Mouse (Mus musculus) neural tube, embryonic 14.5 days (tissue): ENCODE measurements around the gene Cnih3. TPM values are rescaled to one million over a fixed set of nuclear protein-coding genes. Genes with fewer than 3 reads are reported as not detected.

ENCODE experiments used
- ATAC-seq: fragments of 200-750 bp; cut with Nextera tagmentation; 2 replicates; pipeline ENCODE4 v1.8.0; 2017; ENCODE audit warnings: low read depth, mild to moderate bottlenecking, moderate TSS enrichment, moderate library complexity
- H3K27ac ChIP-seq: fragments of 300-500 bp; sonication (generic); 2 replicates; pipeline ENCODE4 v1.5.1; 2014; ENCODE audit warnings: low read depth, mild to moderate bottlenecking, control low read depth, low read length, moderate library complexity, mixed read lengths
- H3K27me3 ChIP-seq: fragments of 300-500 bp; sonication (generic); 2 replicates; pipeline ENCODE4 v1.6.1; 2014; ENCODE audit warnings: low read length; ENCODE audit not compliant: control insufficient read depth, insufficient read depth
- H3K36me3 ChIP-seq: fragments of 300-500 bp; sonication (generic); 2 replicates; pipeline ENCODE4 v1.6.1; 2014; ENCODE audit warnings: low read length, mixed read lengths; ENCODE audit not compliant: control insufficient read depth, insufficient read depth
- H3K4me1 ChIP-seq: fragments of 300-500 bp; sonication (generic); 2 replicates; pipeline ENCODE4 v1.6.1; 2014; ENCODE audit warnings: low read length; ENCODE audit not compliant: control insufficient read depth, insufficient read depth
- H3K4me2 ChIP-seq: fragments of 300-500 bp; sonication (generic); 2 replicates; pipeline ENCODE4 v1.6.1; 2014; ENCODE audit warnings: mild to moderate bottlenecking, low read depth, low read length, control low read depth
- H3K4me3 ChIP-seq: fragments of 300-500 bp; sonication (generic); 2 replicates; pipeline ENCODE4 v1.5.1; 2014; ENCODE audit warnings: low read depth, low read length, control low read depth, mixed read lengths
- H3K9ac ChIP-seq: fragments of 300-500 bp; sonication (generic); replicated peaks from 2 replicates; pipeline ENCODE4 v1.6.1; 2014; ENCODE audit warnings: low read depth, mild to moderate bottlenecking, control low read depth, low read length, mixed read lengths
- H3K9me3 ChIP-seq: fragments of 300-500 bp; sonication (generic); 2 replicates; pipeline ENCODE4 v1.6.1; 2016; ENCODE audit warnings: low read length; ENCODE audit not compliant: control insufficient read depth
- WGBS: fragments of 180-500 bp; shearing (Covaris S2); extraction: QIAGEN DNeasy Blood & Tissue Kit; methylation state at CpG from one replicate; pipeline ENCODE4 v1.1.7; 2014; 5-methylcytosine and 5-hydroxymethylcytosine counted together
- polyA plus RNA-seq: library from polyadenylated mRNA; unstranded; fragments of >200 nt; fragmentation: Nextera tagmentation; extraction: Ambion mirVana; gene quantifications from 2 replicates; pipeline ENCODE4 v1.2.1, GENCODE M21; 2014

Gene Cnih3
- 15.0 and 25.7 TPM in 2 replicates for polyA plus RNA-seq

DNA sequence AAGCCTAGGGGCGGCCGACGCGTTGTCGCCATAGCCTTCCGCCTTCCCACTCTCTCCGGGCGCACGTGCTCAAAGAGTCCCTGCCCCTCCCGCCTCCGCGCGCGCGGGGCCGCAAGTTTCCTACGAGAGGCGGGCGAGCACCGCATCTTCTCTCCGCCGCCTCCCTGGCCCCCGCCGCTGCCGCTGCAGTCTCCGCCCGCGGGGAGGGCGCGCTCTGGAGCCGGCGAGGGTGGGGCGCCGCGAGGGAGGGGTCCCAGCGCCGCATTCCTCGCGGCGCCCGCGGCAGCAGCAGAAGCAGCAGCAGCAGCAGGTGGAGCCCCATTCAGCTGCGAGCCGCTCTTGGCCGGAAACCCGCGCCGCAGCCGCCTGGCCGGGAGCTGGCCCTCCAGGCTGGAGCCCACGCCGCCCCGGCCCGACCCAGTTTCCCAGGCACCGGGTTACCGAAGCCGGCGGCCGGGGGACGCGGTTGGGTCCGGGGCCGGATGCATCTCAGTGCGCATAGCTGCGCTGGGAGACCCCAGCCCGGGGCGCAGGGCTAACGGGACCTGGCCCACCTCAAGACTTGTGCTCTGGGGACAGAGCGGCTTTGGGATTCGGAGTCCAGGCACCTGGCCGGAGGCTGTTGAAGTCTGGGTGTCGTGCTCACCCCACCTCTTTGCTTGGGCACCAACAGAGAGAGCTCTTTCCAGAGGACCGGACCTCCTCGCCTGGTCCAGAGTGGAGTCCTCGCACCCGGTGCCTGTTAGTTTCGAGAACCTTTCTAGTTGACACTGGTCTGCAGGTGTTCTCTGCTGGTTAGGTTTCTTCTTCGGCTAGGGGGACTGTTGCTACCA lies at the start of gene Cnih3:
Gene Cnih3 (plus strand): TSS at position 262 of the 833 bp plus-strand sequence.
- no peaks in the 10 kb centered on the region for H3K9me3 ChIP-seq
- peak within 1 kb of the TSS; percentile 99 for H3K4me2 ChIP-seq
- peak within 1 kb of the TSS; percentile 47 for H3K9ac ChIP-seq
- no peak within 1 kb of the TSS for H3K27ac ChIP-seq
- peak within 1 kb of the TSS; percentile 58 for H3K4me3 ChIP-seq
- ATAC-seq = peak; percentile 79
- 1% methylated on average over 64 of the region's 78 CpGs for WGBS
- H3K27me3 ChIP-seq = peaks cover 21% of the 10 kb centered on the region
- H3K36me3 ChIP-seq = no peaks in the 10 kb centered on the region
- peaks cover 13% of the 10 kb centered on the region; the same call in 1 of the 2 replicates for H3K4me1 ChIP-seq

DNA sequence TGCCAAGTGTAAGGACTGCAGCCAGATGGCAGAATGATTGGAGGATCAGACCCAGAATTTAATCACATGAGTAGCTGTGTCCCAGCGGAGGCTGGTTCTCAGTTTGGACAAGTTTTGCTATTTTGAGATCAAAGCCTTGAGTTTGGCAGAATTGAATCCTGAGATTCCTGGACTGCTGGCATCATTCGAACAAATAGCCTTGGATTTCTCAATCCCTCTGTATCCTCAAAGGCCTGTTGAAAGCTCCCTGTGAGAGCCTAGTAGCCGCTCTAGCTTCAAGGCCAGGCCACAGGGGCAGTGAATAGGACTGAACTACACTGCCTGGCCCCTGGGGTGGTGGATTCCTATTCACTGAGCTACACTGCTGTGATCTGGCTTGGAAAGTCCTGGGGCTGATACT lies 44.4 kb upstream of the Cnih3 start:
- no peak overlapping the region for H3K4me2 ChIP-seq
- H3K9me3 ChIP-seq = no peaks in the 10 kb centered on the region
- no peak overlapping the region for H3K27ac ChIP-seq
- 79% methylated on average over 3 of the region's 3 CpGs for WGBS
- no peaks in the 10 kb centered on the region for H3K36me3 ChIP-seq
- H3K9ac ChIP-seq = no peak overlapping the region
- H3K27me3 ChIP-seq = no peaks in the 10 kb centered on the region
- no peak overlapping the region for H3K4me3 ChIP-seq
- no peaks in the 10 kb centered on the region for H3K4me1 ChIP-seq
- no peak for ATAC-seq

DNA sequence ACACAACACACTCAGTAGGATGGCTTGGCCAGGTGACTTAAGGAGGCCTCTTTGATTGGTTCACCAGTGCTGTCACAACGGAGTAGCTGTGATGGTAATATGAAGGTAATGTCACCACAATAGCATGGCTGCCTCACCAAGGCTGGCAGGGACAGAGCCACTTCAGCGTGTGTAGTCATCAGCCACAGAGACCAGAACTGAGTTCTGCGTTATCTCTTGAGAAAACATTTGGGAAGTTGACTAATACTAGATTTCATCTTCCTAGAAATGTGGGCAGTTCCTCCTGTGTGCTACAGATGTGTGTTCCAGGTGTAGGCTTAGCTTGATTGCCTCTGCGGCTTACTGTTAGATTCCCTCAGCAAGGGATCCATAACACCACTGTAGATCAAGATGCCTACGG lies 41.7 kb upstream of the Cnih3 start:
- Histone ChIP-seq H3K4me1 (no peaks in the 10 kb centered on the region), H3K9me3 (no peaks in the 10 kb centered on the region), H3K4me3 (no peak overlapping the region), H3K4me2 (no peak overlapping the region), H3K36me3 (no peaks in the 10 kb centered on the region), H3K9ac (no peak overlapping the region), H3K27me3 (no peaks in the 10 kb centered on the region), H3K27ac (no peak overlapping the region)
- 84% methylated on average over 5 of the region's 5 CpGs for WGBS
- no peak for ATAC-seq

DNA sequence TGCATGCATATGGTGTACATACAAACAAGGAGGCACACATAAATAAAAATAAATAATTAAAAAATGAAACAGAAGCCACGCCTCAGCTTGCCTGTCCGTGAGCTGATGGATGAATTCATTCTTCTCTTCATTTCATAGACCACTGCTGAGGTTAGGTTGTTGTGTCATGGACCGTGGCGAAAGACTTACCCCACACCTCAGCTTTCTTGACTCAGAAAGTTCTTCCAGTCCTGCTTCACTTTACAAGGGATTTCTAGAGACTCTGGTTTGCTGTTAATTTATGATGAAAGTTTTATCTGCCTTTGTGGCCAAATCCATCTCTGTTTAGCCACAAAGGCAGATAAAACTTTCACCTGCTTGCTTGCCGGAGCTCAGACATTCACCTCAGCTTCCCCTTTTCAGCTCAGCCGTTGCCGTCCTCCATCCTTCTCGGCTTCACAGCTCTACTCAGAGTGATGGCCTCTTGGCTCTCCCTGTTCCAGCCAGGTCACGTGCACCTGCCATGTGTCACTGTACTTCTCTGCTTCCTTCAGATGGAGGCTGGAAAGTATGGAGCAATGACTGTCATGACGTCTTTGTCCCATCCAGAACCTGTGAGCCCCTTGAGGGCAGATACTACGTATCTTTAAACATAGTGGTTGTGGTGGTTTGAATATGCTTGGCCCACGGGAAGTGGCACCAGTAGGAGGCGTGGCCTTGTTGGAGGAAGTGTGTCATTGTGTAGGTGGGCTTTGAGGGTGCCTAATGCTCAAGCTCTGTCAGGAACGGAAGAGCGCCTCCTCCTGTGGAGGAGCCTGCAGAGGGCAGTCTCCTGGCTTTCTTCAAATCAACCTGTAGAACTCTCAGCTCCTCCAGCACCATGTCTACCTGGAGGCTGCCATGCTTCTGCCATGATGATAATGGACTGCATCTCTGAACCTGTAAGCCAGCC lies 40.0 kb upstream of the Cnih3 start:
- no peaks in the 10 kb centered on the region for H3K27me3 ChIP-seq
- H3K27ac ChIP-seq = no peak overlapping the region
- no peak overlapping the region for H3K9ac ChIP-seq
- ATAC-seq = no peak
- no peaks in the 10 kb centered on the region for H3K36me3 ChIP-seq
- H3K4me1 ChIP-seq = no peaks in the 10 kb centered on the region
- no peak overlapping the region for H3K4me2 ChIP-seq
- no peak overlapping the region for H3K4me3 ChIP-seq
- no peaks in the 10 kb centered on the region for H3K9me3 ChIP-seq
- WGBS = 93% methylated on average over 15 of the region's 15 CpGs

DNA sequence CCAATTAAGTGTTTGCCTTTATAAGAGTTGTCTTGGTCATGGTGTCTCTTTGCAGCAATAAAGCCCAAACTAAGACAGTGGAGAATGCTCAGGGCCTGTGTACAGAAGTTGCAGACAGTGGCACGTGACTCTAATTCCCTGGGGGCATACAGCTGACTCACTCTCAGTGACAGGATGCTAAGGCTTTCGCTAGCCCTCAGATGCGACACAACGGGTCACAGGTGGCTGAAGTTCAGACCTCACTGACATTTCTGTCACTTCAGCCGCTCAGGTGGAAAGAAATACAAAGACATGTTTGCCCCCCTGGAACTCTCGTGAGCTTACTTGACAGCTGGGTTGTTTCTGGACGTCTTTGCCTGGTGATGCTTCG lies 39.4 kb upstream of the Cnih3 start:
- Histone ChIP-seq H3K4me3 (no peak overlapping the region), H3K27ac (no peak overlapping the region), H3K4me1 (no peaks in the 10 kb centered on the region), H3K27me3 (no peaks in the 10 kb centered on the region), H3K4me2 (no peak overlapping the region), H3K36me3 (no peaks in the 10 kb centered on the region), H3K9ac (no peak overlapping the region), H3K9me3 (no peaks in the 10 kb centered on the region)
- WGBS = 87% methylated on average over 8 of the region's 8 CpGs
- ATAC-seq = no peak

DNA sequence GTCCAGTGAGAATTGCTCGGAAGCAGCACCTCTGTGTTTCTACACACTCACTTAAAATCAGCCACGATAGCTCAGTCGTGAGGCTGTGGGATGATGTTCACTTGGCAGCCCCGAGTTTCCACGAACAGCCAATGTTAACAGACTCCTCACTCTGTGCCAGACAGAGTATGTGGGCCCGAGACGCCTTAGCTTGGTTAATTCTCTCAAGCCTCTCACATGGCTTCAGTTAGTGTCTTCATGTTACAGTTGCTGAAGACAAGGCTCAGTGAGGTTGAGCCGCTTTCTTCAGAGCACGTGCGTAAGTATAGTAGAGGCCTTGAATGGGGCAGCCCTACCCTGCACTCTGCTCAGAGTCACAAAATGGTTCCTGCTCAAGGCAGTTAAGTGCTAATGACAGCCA lies 38.1 kb upstream of the Cnih3 start:
- Histone ChIP-seq H3K4me2 (no peak overlapping the region), H3K9ac (no peak overlapping the region), H3K27ac (no peak overlapping the region), H3K9me3 (no peaks in the 10 kb centered on the region), H3K36me3 (no peaks in the 10 kb centered on the region), H3K4me3 (no peak overlapping the region), H3K27me3 (no peaks in the 10 kb centered on the region), H3K4me1 (no peaks in the 10 kb centered on the region)
- no peak for ATAC-seq
- 94% methylated on average over 10 of the region's 10 CpGs for WGBS

DNA sequence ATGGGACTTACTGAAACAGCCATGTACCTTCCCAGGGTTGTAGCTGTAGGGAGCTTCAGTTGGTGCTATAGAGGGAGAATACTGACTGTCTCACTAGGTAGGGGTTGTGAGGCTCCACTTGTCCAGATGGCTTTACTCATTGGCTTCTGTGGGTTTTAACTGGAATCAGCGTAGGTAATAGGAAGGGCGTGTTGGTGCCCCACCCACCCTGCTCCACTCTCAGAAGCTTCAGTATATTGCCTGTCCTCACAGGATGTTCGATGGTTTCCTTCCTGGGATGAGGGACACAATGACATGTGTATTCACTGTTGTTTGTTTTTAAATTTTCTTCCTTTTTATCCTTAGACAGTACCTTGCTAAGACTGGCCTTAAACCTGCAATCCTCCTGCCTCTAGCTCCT lies 37.1 kb upstream of the Cnih3 start:
- no peak overlapping the region for H3K27ac ChIP-seq
- no peak overlapping the region for H3K9ac ChIP-seq
- no peak overlapping the region for H3K4me2 ChIP-seq
- no peaks in the 10 kb centered on the region for H3K9me3 ChIP-seq
- 80% methylated on average over 3 of the region's 3 CpGs for WGBS
- no peak for ATAC-seq
- no peak overlapping the region for H3K4me3 ChIP-seq
- no peaks in the 10 kb centered on the region for H3K4me1 ChIP-seq
- no peaks in the 10 kb centered on the region for H3K27me3 ChIP-seq
- H3K36me3 ChIP-seq = no peaks in the 10 kb centered on the region

DNA sequence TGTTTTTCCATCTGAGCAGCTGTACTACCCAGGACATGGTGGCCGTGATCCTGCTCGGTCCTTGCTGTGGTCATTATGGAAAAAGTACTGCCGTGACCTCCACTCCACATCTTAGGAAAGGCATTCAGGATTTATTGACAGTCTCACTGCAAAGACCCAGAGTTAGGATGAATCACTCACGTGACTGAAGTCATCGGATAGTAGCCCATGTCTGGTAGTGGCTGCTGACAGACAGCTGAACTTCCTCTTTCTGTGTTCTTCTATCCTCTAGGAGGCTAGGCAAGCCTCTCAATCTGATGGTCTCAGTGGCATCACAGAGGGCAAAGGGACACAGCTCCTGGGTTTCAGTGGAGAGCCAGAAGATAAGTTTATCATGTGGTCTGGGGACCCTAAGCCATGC lies 35.9 kb upstream of the Cnih3 start:
- H3K36me3 ChIP-seq = no peaks in the 10 kb centered on the region
- H3K4me3 ChIP-seq = no peak overlapping the region
- no peak overlapping the region for H3K9ac ChIP-seq
- 86% methylated on average over 5 of the region's 5 CpGs for WGBS
- ATAC-seq = no peak
- H3K27me3 ChIP-seq = no peaks in the 10 kb centered on the region
- no peaks in the 10 kb centered on the region for H3K9me3 ChIP-seq
- H3K4me2 ChIP-seq = no peak overlapping the region
- H3K27ac ChIP-seq = no peak overlapping the region
- H3K4me1 ChIP-seq = no peaks in the 10 kb centered on the region

DNA sequence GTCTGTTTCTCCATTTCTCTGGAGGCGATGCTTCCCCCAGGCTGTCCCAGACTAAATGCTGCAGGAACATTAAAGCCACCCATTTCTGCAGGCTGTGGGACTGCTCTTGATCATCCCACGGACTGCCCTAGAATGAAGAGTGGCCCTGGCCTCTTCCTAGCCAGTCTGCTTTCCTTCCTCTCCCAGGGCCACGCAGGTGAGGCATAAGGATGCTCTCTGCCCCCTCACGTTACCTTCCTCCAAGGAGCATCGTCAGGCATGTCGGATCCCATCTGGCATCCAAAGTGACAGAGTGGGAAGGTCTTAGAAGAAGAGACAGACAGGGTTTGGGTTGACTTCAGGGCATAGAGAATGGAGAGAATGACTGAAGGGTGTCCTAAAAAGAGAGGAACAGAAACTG lies 33.0 kb upstream of the Cnih3 start:
- Histone ChIP-seq H3K27ac (no peak overlapping the region), H3K4me3 (no peak overlapping the region), H3K27me3 (no peaks in the 10 kb centered on the region), H3K4me1 (no peaks in the 10 kb centered on the region), H3K36me3 (no peaks in the 10 kb centered on the region), H3K9me3 (no peaks in the 10 kb centered on the region), H3K4me2 (no peak overlapping the region), H3K9ac (no peak overlapping the region)
- WGBS = 85% methylated on average over 6 of the region's 6 CpGs
- no peak for ATAC-seq
